12 mouse cellular contexts compared by ENCODE assay signal in genomic region chr1:153697581-153698251, GRCm38 (mm10). TPM values are rescaled to one million over a fixed set of nuclear protein-coding genes. Genes with fewer than 3 reads are reported as not detected.
DNase-seq lines count a peak whose midpoint lies in the region; ATAC-seq and TF ChIP-seq lines count a peak whose summit lies in the region.
"Had no signal": no experiment of that assay in that cellular context is flagged by ENCODE, and none has a peak within 500 bp of the region (broad histone marks: within the 10 kb centered on the region; RNA-seq: fewer than 3 reads in every experiment).

No protein-coding gene starts in this region.

- no peak overlapping the region for H3K27ac ChIP-seq in midbrain, embryonic 13.5 days
- no peak overlapping the region for H3K27ac ChIP-seq in midbrain, embryonic 14.5 days (replicated peaks; ENCODE audit: low read depth, low read length)
- H3K27ac ChIP-seq in cerebellum, adult 2 months (ENCODE audit: insufficient read depth, low read length): no peak overlapping the region
- H3K27ac ChIP-seq in forebrain, embryonic 14.5 days (ENCODE audit: low read depth, low read length): no peak overlapping the region
- H3K27ac ChIP-seq in hindbrain, embryonic 16.5 days (ENCODE audit: low read depth, low read length): no peak overlapping the region
- H3K27ac ChIP-seq in intestine, embryonic 15.5 days: no peak overlapping the region
- H3K27ac ChIP-seq: limb, embryonic 15.5 days; stomach, embryonic 15.5 days had no signal

- no peak overlapping the region for H3K4me2 ChIP-seq in midbrain, embryonic 13.5 days (replicated peaks)
- H3K4me2 ChIP-seq in midbrain, embryonic 14.5 days (ENCODE audit: low read length): no peak overlapping the region
- H3K4me2 ChIP-seq in forebrain, embryonic 14.5 days (ENCODE audit: low read length): no peak overlapping the region
- H3K4me2 ChIP-seq in hindbrain, embryonic 16.5 days (ENCODE audit: low read length): no peak overlapping the region
- H3K4me2 ChIP-seq in intestine, embryonic 15.5 days (replicated peaks): no peak overlapping the region
- H3K4me2 ChIP-seq: limb, embryonic 15.5 days; stomach, embryonic 15.5 days had no signal

- 66% methylated on average over 16 of the region's 16 CpGs for WGBS in midbrain, embryonic 13.5 days
- 71% methylated on average over 16 of the region's 16 CpGs for WGBS in midbrain, embryonic 14.5 days
- 23% methylated on average over 16 of the region's 16 CpGs for WGBS in cerebellum, adult 2 months
- 64% methylated on average over 16 of the region's 16 CpGs for WGBS in forebrain, embryonic 14.5 days
- WGBS in hindbrain, embryonic 16.5 days: 52% methylated on average over 16 of the region's 16 CpGs
- WGBS in intestine, embryonic 15.5 days: 76% methylated on average over 16 of the region's 16 CpGs

- no peak overlapping the region for H3K9ac ChIP-seq in midbrain, embryonic 13.5 days (replicated peaks)
- no peak overlapping the region for H3K9ac ChIP-seq in midbrain, embryonic 14.5 days (replicated peaks; ENCODE audit: low read length)
- H3K9ac ChIP-seq in forebrain, embryonic 14.5 days (ENCODE audit: low read length): no peak overlapping the region
- no peak overlapping the region for H3K9ac ChIP-seq in hindbrain, embryonic 16.5 days (ENCODE audit: low read depth, low read length)
- H3K9ac ChIP-seq in intestine, embryonic 15.5 days: no peak overlapping the region
- H3K9ac ChIP-seq: limb, embryonic 15.5 days; stomach, embryonic 15.5 days had no signal

- H3K27me3 ChIP-seq in midbrain, embryonic 13.5 days: no peaks in the 10 kb centered on the region
- no peaks in the 10 kb centered on the region for H3K27me3 ChIP-seq in midbrain, embryonic 14.5 days (ENCODE audit: control insufficient read depth, insufficient read depth, low read length)
- no peaks in the 10 kb centered on the region for H3K27me3 ChIP-seq in cerebellum, adult 2 months (ENCODE audit: control insufficient read depth, insufficient read depth, low read length)
- no peaks in the 10 kb centered on the region for H3K27me3 ChIP-seq in forebrain, embryonic 14.5 days (replicated peaks; ENCODE audit: control insufficient read depth, insufficient read depth, low read length)
- no peaks in the 10 kb centered on the region for H3K27me3 ChIP-seq in hindbrain, embryonic 16.5 days (replicated peaks; ENCODE audit: control insufficient read depth, insufficient read depth, low read length)
- H3K27me3 ChIP-seq in intestine, embryonic 15.5 days (replicated peaks): no peaks in the 10 kb centered on the region
- H3K27me3 ChIP-seq: limb, embryonic 15.5 days; stomach, embryonic 15.5 days had no signal

- no peaks in the 10 kb centered on the region for H3K9me3 ChIP-seq in midbrain, embryonic 13.5 days
- no peaks in the 10 kb centered on the region for H3K9me3 ChIP-seq in midbrain, embryonic 14.5 days (ENCODE audit: control insufficient read depth, low read length)
- no peaks in the 10 kb centered on the region for H3K9me3 ChIP-seq in forebrain, embryonic 14.5 days (replicated peaks; ENCODE audit: control insufficient read depth, low read length)
- no peaks in the 10 kb centered on the region for H3K9me3 ChIP-seq in hindbrain, embryonic 16.5 days (ENCODE audit: control insufficient read depth, low read length)
- no peaks in the 10 kb centered on the region for H3K9me3 ChIP-seq in intestine, embryonic 15.5 days
- H3K9me3 ChIP-seq: hindbrain, embryonic 10.5 days; limb, embryonic 15.5 days; stomach, embryonic 15.5 days had no signal

- H3K4me3 ChIP-seq in midbrain, embryonic 13.5 days (replicated peaks): no peak overlapping the region
- H3K4me3 ChIP-seq in midbrain, embryonic 14.5 days (replicated peaks; ENCODE audit: low read depth, low read length): no peak overlapping the region
- H3K4me3 ChIP-seq in cerebellum, adult 2 months (replicated peaks; ENCODE audit: insufficient read depth, low read depth, low read length): no peak overlapping the region
- H3K4me3 ChIP-seq in forebrain, embryonic 14.5 days (ENCODE audit: low read depth, low read length): no peak overlapping the region
- no peak overlapping the region for H3K4me3 ChIP-seq in hindbrain, embryonic 16.5 days (ENCODE audit: low read length)
- no peak overlapping the region for H3K4me3 ChIP-seq in intestine, embryonic 15.5 days (replicated peaks)
- H3K4me3 ChIP-seq: hindbrain, embryonic 10.5 days; limb, embryonic 15.5 days; stomach, embryonic 15.5 days had no signal

- DNase-seq in midbrain, embryonic 14.5 days: no peak
- peak; percentile 67 to 72 for DNase-seq in cerebellum, adult 2 months
- DNase-seq in forebrain, embryonic 14.5 days (ENCODE audit: low spot score): no peak
- DNase-seq in retina, embryonic 14.5 days (ENCODE audit: low spot score): peak; percentile 27
- DNase-seq in spleen, postnatal 10 days (ENCODE audit: low spot score in 2 of 2): no peak
- DNase-seq: kidney, postnatal 10 days had no signal

- no peak for TF ChIP-seq CTCF in cerebellum, adult 2 months (IDR thresholded peaks at IDR 0.05; ENCODE audit: borderline replicate concordance, insufficient read depth, low read depth, low read length)

- no peak for TF ChIP-seq POLR2A in cerebellum, adult 2 months (IDR thresholded peaks at IDR 0.05; ENCODE audit: borderline replicate concordance, insufficient read depth, low read length)

- H3K4me1 ChIP-seq in midbrain, embryonic 13.5 days (replicated peaks): peaks cover 16% of the 10 kb centered on the region
- peaks cover 7% of the 10 kb centered on the region for H3K4me1 ChIP-seq in midbrain, embryonic 14.5 days (ENCODE audit: control insufficient read depth, insufficient read depth, low read length)
- H3K4me1 ChIP-seq in cerebellum, adult 2 months (ENCODE audit: control insufficient read depth, insufficient read depth, low read length): peaks cover 29% of the 10 kb centered on the region
- peaks cover 2% of the 10 kb centered on the region; the same call in 1 of the 2 replicates for H3K4me1 ChIP-seq in forebrain, embryonic 14.5 days (ENCODE audit: control insufficient read depth, insufficient read depth, low read length)
- no peaks in the 10 kb centered on the region; the same call in none of the 2 replicates for H3K4me1 ChIP-seq in hindbrain, embryonic 16.5 days (ENCODE audit: control insufficient read depth, insufficient read depth, low read depth, low read length)
- no peaks in the 10 kb centered on the region for H3K4me1 ChIP-seq in intestine, embryonic 15.5 days (replicated peaks)
- H3K4me1 ChIP-seq: stomach, embryonic 15.5 days had no signal

- H3K36me3 ChIP-seq in midbrain, embryonic 13.5 days: peaks cover 22% of the 10 kb centered on the region
- H3K36me3 ChIP-seq in midbrain, embryonic 14.5 days (ENCODE audit: control insufficient read depth, insufficient read depth, low read length): peaks cover 10% of the 10 kb centered on the region; the same call in 1 of the 2 replicates
- H3K36me3 ChIP-seq in forebrain, embryonic 14.5 days (ENCODE audit: control insufficient read depth, insufficient read depth, low read length): no peaks in the 10 kb centered on the region
- no peaks in the 10 kb centered on the region for H3K36me3 ChIP-seq in hindbrain, embryonic 16.5 days (ENCODE audit: control insufficient read depth, insufficient read depth, low read length)
- H3K36me3 ChIP-seq in intestine, embryonic 15.5 days: no peaks in the 10 kb centered on the region
- H3K36me3 ChIP-seq: limb, embryonic 15.5 days; stomach, embryonic 15.5 days had no signal

- ATAC-seq in midbrain, embryonic 13.5 days: peak; percentile 68; the same call in 1 of the 2 replicates
- no peak for ATAC-seq in midbrain, embryonic 14.5 days (ENCODE audit: low FRiP score, low TSS enrichment)
- peak; percentile 30; the same call in 1 of the 2 replicates for ATAC-seq in forebrain, embryonic 14.5 days
- ATAC-seq in hindbrain, embryonic 16.5 days: no peak
- no peak for ATAC-seq in intestine, embryonic 15.5 days

RNA-seq across cellular contexts. Expression of gene Rgs16, which starts 42.4 kb away (rescaled TPM):
- 34.5 and 34.6 TPM in 2 replicates for polyA plus RNA-seq in midbrain, embryonic 13.5 days (2015; fragmentation: Nextera tagmentation; extraction: Ambion mirVana)
- polyA plus RNA-seq in midbrain, embryonic 14.5 days (2014; fragmentation: Nextera tagmentation; extraction: Ambion mirVana): 8.1 and 12.0 TPM in 2 replicates
- polyA plus RNA-seq in cerebellum, adult 2 months (2012; rRNA removed): 12.2 and 12.7 TPM in 2 replicates
- 20.0 and 22.9 TPM in 2 replicates for polyA plus RNA-seq in forebrain, embryonic 14.5 days (2014; fragmentation: Nextera tagmentation; extraction: Ambion mirVana)
- polyA plus RNA-seq in hindbrain, embryonic 16.5 days (2015; fragmentation: Nextera tagmentation; extraction: Ambion mirVana): 13.3 and 14.0 TPM in 2 replicates
- 4.8 and 5.1 TPM in 2 replicates for polyA plus RNA-seq in intestine, embryonic 15.5 days (2015; fragmentation: Nextera tagmentation; extraction: Ambion mirVana)

RNA-seq across cellular contexts. Expression of gene Rgs8, which starts 44.9 kb away (rescaled TPM):
- 32.4 and 33.6 TPM in 2 replicates for polyA plus RNA-seq in midbrain, embryonic 13.5 days (2015; fragmentation: Nextera tagmentation; extraction: Ambion mirVana)
- 30.4 and 31.6 TPM in 2 replicates for polyA plus RNA-seq in midbrain, embryonic 14.5 days (2014; fragmentation: Nextera tagmentation; extraction: Ambion mirVana)
- 371 and 430 TPM in 2 replicates for polyA plus RNA-seq in cerebellum, adult 2 months (2012; rRNA removed)
- 14.6 and 15.0 TPM in 2 replicates for polyA plus RNA-seq in forebrain, embryonic 14.5 days (2014; fragmentation: Nextera tagmentation; extraction: Ambion mirVana)
- 18.8 and 22.9 TPM in 2 replicates for polyA plus RNA-seq in hindbrain, embryonic 16.5 days (2015; fragmentation: Nextera tagmentation; extraction: Ambion mirVana)
- 0.23 and 0.37 TPM in 2 replicates for polyA plus RNA-seq in intestine, embryonic 15.5 days (2015; fragmentation: Nextera tagmentation; extraction: Ambion mirVana)

RNA-seq across cellular contexts. Expression of gene Rnasel, which starts 51.5 kb away (rescaled TPM):
- 57.3 and 62.8 TPM in 2 replicates for polyA plus RNA-seq in midbrain, embryonic 13.5 days (2015; fragmentation: Nextera tagmentation; extraction: Ambion mirVana)
- polyA plus RNA-seq in midbrain, embryonic 14.5 days (2014; fragmentation: Nextera tagmentation; extraction: Ambion mirVana): 37.8 and 55.6 TPM in 2 replicates
- 3.8 and 3.9 TPM in 2 replicates for polyA plus RNA-seq in cerebellum, adult 2 months (2012; rRNA removed)
- polyA plus RNA-seq in forebrain, embryonic 14.5 days (2014; fragmentation: Nextera tagmentation; extraction: Ambion mirVana): 29.9 and 37.3 TPM in 2 replicates
- 32.3 and 34.5 TPM in 2 replicates for polyA plus RNA-seq in hindbrain, embryonic 16.5 days (2015; fragmentation: Nextera tagmentation; extraction: Ambion mirVana)
- 22.9 and 24.5 TPM in 2 replicates for polyA plus RNA-seq in intestine, embryonic 15.5 days (2015; fragmentation: Nextera tagmentation; extraction: Ambion mirVana)

Comparison
In these comparisons a context has a peak if more than half of its experiments do, and no peak if none do; other contexts are left out.
1. ATAC-seq: peak in midbrain, embryonic 13.5 days (single experiment) and forebrain, embryonic 14.5 days (single experiment); none in midbrain, embryonic 14.5 days (single experiment), hindbrain, embryonic 16.5 days (single experiment) and intestine, embryonic 15.5 days (single experiment).
2. DNase-seq: peak in cerebellum, adult 2 months (2 of 2) and retina, embryonic 14.5 days (single experiment); none in midbrain, embryonic 14.5 days (single experiment), forebrain, embryonic 14.5 days (single experiment) and spleen, postnatal 10 days (0 of 2).
3. RNA of gene Rgs8, which starts 44.9 kb away (polyA plus RNA-seq): 371 to 430 TPM in cerebellum, adult 2 months, 32.4 to 33.6 TPM in midbrain, embryonic 13.5 days, 30.4 to 31.6 TPM in midbrain, embryonic 14.5 days, 18.8 to 22.9 TPM in hindbrain, embryonic 16.5 days and 14.6 to 15.0 TPM in forebrain, embryonic 14.5 days; 0.23 to 0.37 TPM in intestine, embryonic 15.5 days; every median in the first group is over 10 times any median in the second.